Mouse (Mus musculus) hindbrain, postnatal 0 days (tissue): ENCODE measurements around the gene Traf3ip3. TPM values are rescaled to one million over a fixed set of nuclear protein-coding genes. Genes with fewer than 3 reads are reported as not detected.
A peak's percentile ranks its signal among the peaks of the same experiment; 100 is the strongest.

ENCODE experiments used
- ATAC-seq: fragments of 200-750 bp; cut with Nextera tagmentation; 2 replicates; pipeline ENCODE4 v1.8.0; 2017; ENCODE audit warnings: mild to moderate bottlenecking, moderate TSS enrichment, moderate library complexity
- DNase-seq: peaks from one replicate; pipeline ENCODE4 v3.0.0-alpha.2; 2015; ENCODE audit warnings: low spot score
- H3K27ac ChIP-seq: fragments of 300-500 bp; sonication (generic); 2 replicates; pipeline ENCODE4 v1.5.1; 2014; ENCODE audit warnings: mild to moderate bottlenecking
- H3K27me3 ChIP-seq: fragments of 300-500 bp; sonication (generic); 2 replicates; pipeline ENCODE4 v1.6.1; 2014; ENCODE audit warnings: low read length, mixed read lengths; ENCODE audit not compliant: insufficient read depth
- H3K36me3 ChIP-seq: fragments of 300-500 bp; sonication (generic); 2 replicates; pipeline ENCODE4 v1.6.1; 2014; ENCODE audit warnings: low read length, mixed read lengths; ENCODE audit not compliant: insufficient read depth
- H3K4me1 ChIP-seq: fragments of 300-500 bp; sonication (generic); 2 replicates; pipeline ENCODE4 v1.6.1; 2014; ENCODE audit warnings: antibody characterized with exemption, low read length, mixed read lengths; ENCODE audit not compliant: insufficient read depth
- H3K4me2 ChIP-seq: fragments of 300-500 bp; sonication (generic); 2 replicates; pipeline ENCODE4 v1.6.1; 2014; ENCODE audit warnings: low read depth, mild to moderate bottlenecking, low read length, moderate library complexity, mixed read lengths
- H3K4me3 ChIP-seq: fragments of 300-500 bp; sonication (generic); 2 replicates; pipeline ENCODE4 v1.5.1; 2014; ENCODE audit warnings: low read length
- H3K9ac ChIP-seq: fragments of 300-500 bp; sonication (generic); replicated peaks from 2 replicates; pipeline ENCODE4 v1.6.1; 2014; ENCODE audit warnings: mild to moderate bottlenecking, low read length, moderate library complexity, mixed read lengths
- H3K9me3 ChIP-seq: fragments of 300-500 bp; sonication (generic); 2 replicates; pipeline ENCODE4 v1.6.1; 2016; ENCODE audit warnings: low read length, mixed read lengths
- CTCF ChIP-seq: IDR thresholded peaks from 2 replicates; pipeline ENCODE4 v1.5.1; 2016; ENCODE audit warnings: antibody characterized with exemption, control low read depth, low read depth
- whole genome bisulfite sequencing: fragments of 180-500 bp; shearing (Covaris S2); extraction: QIAGEN DNeasy Blood & Tissue Kit; methylation state at CpG from one replicate; pipeline ENCODE4 v1.1.7; 2014; 5-methylcytosine and 5-hydroxymethylcytosine counted together
- polyA plus RNA-seq: library from polyadenylated mRNA; unstranded; fragments of >200 nt; fragmentation: Nextera tagmentation; extraction: Ambion mirVana; gene quantifications from 2 replicates; pipeline ENCODE4 v1.2.1, GENCODE M21; 2015
- total RNA-seq: library from RNA; depleted of rRNA; stranded (reverse); fragments of >200 nt; gene quantifications from 2 replicates; pipeline ENCODE4 v1.2.3, GENCODE M21; 2014; rRNA removed

Traf3ip3 gene
- total and polyA plus RNA-seq, 2 experiments from 2014 or later = 0.78 to 1.9 TPM

DNA sequence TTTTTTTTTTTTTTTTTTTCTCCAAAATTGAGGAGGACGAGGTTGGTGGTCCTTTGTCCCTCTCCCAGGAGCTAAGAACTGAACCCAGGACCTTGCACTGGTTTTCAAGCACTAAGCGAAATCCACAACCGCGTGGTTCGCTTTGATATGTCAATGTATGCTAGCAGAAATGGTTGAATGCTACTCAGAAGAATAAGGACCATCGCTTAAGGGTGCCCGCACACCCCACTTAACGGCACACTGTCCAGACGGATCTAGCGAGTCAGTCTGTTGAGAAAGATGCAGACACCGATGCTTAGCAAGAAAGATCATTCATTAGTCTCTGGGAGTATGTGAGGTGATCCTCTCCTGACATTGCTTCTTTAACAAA is 71.1 kb downstream of the Traf3ip3 start:
- Histone ChIP-seq H3K9me3 (no peaks in the 10 kb centered on the region), H3K4me3 (peak overlapping the region; percentile 79), H3K27me3 (no peaks in the 10 kb centered on the region), H3K4me2 (peak overlapping the region; percentile 68), H3K4me1 (peaks cover 5% of the 10 kb centered on the region; the same call in 1 of the 2 replicates), H3K9ac (peak overlapping the region; percentile 56), H3K36me3 (no peaks in the 10 kb centered on the region), H3K27ac (peak overlapping the region; percentile 80)
- no peak for TF ChIP-seq CTCF
- DNase-seq = no peak
- WGBS = 24% methylated on average over 11 of the region's 11 CpGs
- ATAC-seq = peak; percentile 55

DNA sequence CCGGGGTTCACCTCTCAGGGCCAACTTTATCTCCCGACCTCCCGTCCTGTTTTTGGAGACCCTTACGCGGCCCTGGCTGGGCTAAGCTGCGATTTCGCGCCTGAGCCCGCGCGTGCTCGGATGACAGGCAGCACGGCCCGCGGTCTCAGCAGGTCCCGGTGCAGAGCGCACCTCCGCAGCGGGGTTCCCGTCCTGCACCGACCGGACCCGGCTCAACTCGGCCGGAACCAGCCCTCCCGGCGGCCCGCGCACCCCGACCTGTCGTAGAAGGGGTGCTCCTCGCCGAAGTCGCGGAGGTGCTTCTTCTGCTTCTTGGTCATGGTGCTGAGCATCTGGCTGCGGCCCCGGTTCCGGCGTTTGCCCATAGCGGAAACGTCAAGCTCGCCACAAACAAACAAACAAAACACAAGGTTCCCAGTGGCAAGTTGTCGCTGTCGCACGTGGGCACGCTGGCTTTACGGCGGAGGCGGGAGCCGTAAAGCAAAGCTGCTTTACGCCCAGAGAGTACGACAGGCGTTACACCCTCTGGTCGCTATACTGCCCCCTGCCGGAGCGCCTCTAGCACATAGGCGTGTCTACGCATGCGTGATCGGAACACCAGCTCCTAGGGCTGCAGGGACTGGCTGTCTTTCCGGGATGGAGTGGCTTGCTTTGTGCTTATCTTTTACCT is 71.6 kb downstream of the Traf3ip3 start, which contains the start of gene Diexf:
TSS of gene Diexf (minus strand) at position 487 of the 670 bp plus-strand sequence.
- peak; percentile 98 for TF ChIP-seq CTCF
- H3K4me1 ChIP-seq = peaks cover 5% of the 10 kb centered on the region; the same call in 1 of the 2 replicates
- H3K27me3 ChIP-seq = no peaks in the 10 kb centered on the region
- DNase-seq (peak; percentile 100), ATAC-seq (peak; percentile 94)
- peak within 1 kb of the TSS; percentile 68 for H3K4me2 ChIP-seq
- H3K4me3 ChIP-seq = peak within 1 kb of the TSS; percentile 79
- H3K36me3 ChIP-seq = no peaks in the 10 kb centered on the region
- under 1% methylated on average over 61 of the region's 61 CpGs for WGBS
- no peaks in the 10 kb centered on the region for H3K9me3 ChIP-seq
- peak within 1 kb of the TSS; percentile 80 for H3K27ac ChIP-seq
- H3K9ac ChIP-seq = peak within 1 kb of the TSS; percentile 76

DNA sequence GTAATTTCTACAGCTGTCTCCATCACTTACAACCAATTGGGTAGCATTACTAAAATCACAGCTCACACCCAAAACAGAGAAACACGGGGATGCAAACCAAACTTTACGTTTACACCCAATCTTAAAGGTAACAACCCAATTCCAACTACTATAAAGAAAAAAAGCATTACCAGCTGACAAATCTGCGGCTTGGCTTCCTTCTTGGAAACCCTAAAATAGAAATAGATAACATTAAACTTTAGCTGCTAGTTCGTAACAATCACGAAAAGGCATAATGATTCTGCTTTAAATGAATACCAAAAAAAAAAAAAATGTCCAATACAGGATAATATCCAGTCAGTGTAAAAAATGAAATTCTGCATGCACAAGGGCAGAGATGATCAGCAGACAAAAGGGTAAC is 72.2 kb downstream of the Traf3ip3 start:
- no peak for DNase-seq
- Histone ChIP-seq H3K4me2 (peak overlapping the region; percentile 68), H3K27me3 (no peaks in the 10 kb centered on the region), H3K9ac (peak overlapping the region; percentile 76), H3K4me3 (peak overlapping the region; percentile 79), H3K9me3 (no peaks in the 10 kb centered on the region), H3K4me1 (peaks cover 5% of the 10 kb centered on the region; the same call in 1 of the 2 replicates), H3K27ac (no peak overlapping the region; the same call in 1 of the 2 replicates), H3K36me3 (no peaks in the 10 kb centered on the region)
- ATAC-seq = no peak
- 25% methylated on average over 5 of the region's 5 CpGs for WGBS
- TF ChIP-seq CTCF = no peak

DNA sequence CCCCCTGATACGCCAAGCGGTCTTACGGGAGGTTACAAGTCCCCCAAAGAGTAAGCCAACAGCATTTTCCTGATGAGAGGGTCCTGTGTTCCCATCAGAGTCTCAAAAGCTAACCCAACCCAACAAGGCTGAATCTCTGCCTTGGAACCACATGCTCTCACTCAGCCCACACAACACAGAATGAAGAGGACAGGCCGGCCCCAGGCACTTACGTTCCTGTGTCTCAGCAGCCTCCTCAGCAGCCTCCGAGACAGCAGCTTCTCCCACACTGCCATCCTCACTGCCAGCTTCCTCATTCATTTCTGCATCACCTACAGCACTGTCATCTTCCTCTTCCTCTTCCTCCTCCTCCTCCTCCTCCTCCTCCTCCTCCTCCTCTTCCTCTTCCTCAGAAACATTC is 73.4 kb downstream of the Traf3ip3 start:
- Histone ChIP-seq H3K4me3 (no peak overlapping the region), H3K36me3 (peaks cover 6% of the 10 kb centered on the region; the same call in 1 of the 2 replicates), H3K27me3 (no peaks in the 10 kb centered on the region), H3K27ac (no peak overlapping the region), H3K4me2 (no peak overlapping the region), H3K4me1 (peaks cover 5% of the 10 kb centered on the region; the same call in 1 of the 2 replicates), H3K9me3 (no peaks in the 10 kb centered on the region), H3K9ac (no peak overlapping the region)
- TF ChIP-seq CTCF = no peak
- WGBS = 93% methylated on average over 6 of the region's 6 CpGs
- ATAC-seq (no peak), DNase-seq (no peak)

DNA sequence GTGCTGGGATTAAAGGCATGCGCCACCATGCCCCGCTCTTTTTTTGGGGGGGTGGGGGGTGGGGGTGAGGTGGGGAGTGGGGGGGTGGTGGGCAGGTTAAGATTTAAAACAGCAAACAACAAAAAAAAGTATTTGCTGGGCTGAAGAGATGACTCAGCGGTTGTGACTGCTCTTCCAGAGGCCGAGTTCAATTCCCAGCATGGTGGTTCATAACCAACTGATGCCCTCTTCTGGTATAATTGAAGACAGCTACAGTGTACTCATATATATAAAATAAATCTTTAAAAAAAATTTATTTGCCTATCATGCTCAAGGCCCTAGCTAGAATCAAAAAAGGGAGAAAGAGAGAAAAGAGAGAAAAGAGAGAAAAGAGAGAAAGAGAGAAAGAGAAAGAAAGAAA is 75.7 kb downstream of the Traf3ip3 start:
- Histone ChIP-seq H3K9ac (no peak overlapping the region), H3K4me2 (no peak overlapping the region), H3K4me1 (peaks cover 5% of the 10 kb centered on the region; the same call in 1 of the 2 replicates), H3K4me3 (no peak overlapping the region), H3K27ac (no peak overlapping the region), H3K36me3 (peaks cover 28% of the 10 kb centered on the region), H3K27me3 (no peaks in the 10 kb centered on the region), H3K9me3 (no peaks in the 10 kb centered on the region)
- ATAC-seq (no peak), DNase-seq (peak; percentile 48)
- 71% methylated on average over 4 of the region's 4 CpGs for WGBS
- TF ChIP-seq CTCF = peak; percentile 39

Other genes with a start within 250 kb of the Traf3ip3 start
- 9.9 and 10.8 TPM in 2 replicates for gene Syt14, start 165.9 kb downstream of the Traf3ip3 start, total RNA-seq
- 4.1 and 4.6 TPM in 2 replicates for gene Syt14, start 165.9 kb downstream of the Traf3ip3 start, polyA plus RNA-seq
- 8.6 and 9.8 TPM in 2 replicates for gene Diexf, start 71.4 kb downstream of the Traf3ip3 start, total RNA-seq
- 3.5 and 4.9 TPM in 2 replicates for gene Diexf, start 71.4 kb downstream of the Traf3ip3 start, polyA plus RNA-seq
- 0.47 and 0.78 TPM in 2 replicates for gene Irf6, start 48.6 kb downstream of the Traf3ip3 start, total RNA-seq
- gene Irf6, start 48.6 kb downstream of the Traf3ip3 start, polyA plus RNA-seq = 0.44 and 0.66 TPM in 2 replicates
- gene A130010J15Rik, start 33.7 kb downstream of the Traf3ip3 start, total RNA-seq = 11.2 and 14.8 TPM in 2 replicates
- 8.7 and 8.9 TPM in 2 replicates for gene A130010J15Rik, start 33.7 kb downstream of the Traf3ip3 start, polyA plus RNA-seq
- 1.0 and 1.3 TPM in 2 replicates for gene Lamb3, start 6.0 kb upstream of the Traf3ip3 start, total RNA-seq
- gene Lamb3, start 6.0 kb upstream of the Traf3ip3 start, polyA plus RNA-seq = 0.36 and 0.52 TPM in 2 replicates
- gene Hsd11b1, start 62.4 kb upstream of the Traf3ip3 start, total RNA-seq = 2.3 and 2.5 TPM in 2 replicates
- 2.5 and 2.7 TPM in 2 replicates for gene Hsd11b1, start 62.4 kb upstream of the Traf3ip3 start, polyA plus RNA-seq
- gene G0s2, start 71.5 kb upstream of the Traf3ip3 start, total RNA-seq = 7.4 and 12.1 TPM in 2 replicates
- gene G0s2, start 71.5 kb upstream of the Traf3ip3 start, polyA plus RNA-seq = 7.0 and 9.1 TPM in 2 replicates
- 32.9 and 34.6 TPM in 2 replicates for gene Camk1g, start 168.6 kb upstream of the Traf3ip3 start, total RNA-seq
- 30.9 and 35.1 TPM in 2 replicates for gene Camk1g, start 168.6 kb upstream of the Traf3ip3 start, polyA plus RNA-seq